Mouse (Mus musculus): Measurements from ENCODE around the gene Lrp3. TPM values are rescaled to one million over a fixed set of nuclear protein-coding genes. Genes with fewer than 3 reads are reported as not detected.

Gene Lrp3
- polyA plus RNA-seq (2015; fragmentation: Illumina TruSeq; extraction: RNeasy Lipid Tissue Mini Kit (QIAGEN cat#74804); ENCODE audit: insufficient read depth, low replicate concordance): 1.4 TPM

DNA sequence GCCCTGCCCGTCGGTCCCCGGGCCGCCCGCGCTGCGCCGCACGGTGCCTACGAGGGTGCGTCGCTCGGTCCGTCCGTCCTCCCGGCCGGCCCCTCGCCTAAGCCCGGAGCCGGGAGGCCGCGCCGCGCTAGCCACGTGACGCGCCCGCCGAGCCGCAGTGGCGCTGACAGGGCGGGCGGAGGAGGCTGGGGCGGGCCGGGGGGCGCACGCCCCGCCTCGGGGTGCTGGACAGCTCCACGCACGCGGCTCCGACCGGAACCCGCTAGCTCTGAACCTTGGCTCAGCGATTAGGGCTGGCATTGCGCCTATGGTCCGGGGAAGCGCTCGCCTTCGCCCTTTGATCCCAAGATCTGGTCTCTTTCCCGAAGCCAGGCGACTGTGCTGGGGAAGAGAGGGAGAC, at the start of gene Lrp3:
Lrp3 (minus strand) TSS at position 274 of the 400 bp plus-strand sequence.

GRCm38 (mm10) chr7:35185889-35186569, 29.3 kb downstream of the Lrp3 start, which contains the start of gene Slc7a10:
Gene Slc7a10 (plus strand): TSS chr7:35186385.

Other genes with a start within 250 kb of the Lrp3 start
- gene Cebpg, start 158.9 kb downstream of the Lrp3 start, polyA plus RNA-seq (2015; fragmentation: Illumina TruSeq; extraction: RNeasy Lipid Tissue Mini Kit (QIAGEN cat#74804); ENCODE audit: insufficient read depth, low replicate concordance): 43.3 TPM
- 17.2 TPM for gene Cebpa, start 96.2 kb downstream of the Lrp3 start, polyA plus RNA-seq (2015; fragmentation: Illumina TruSeq; extraction: RNeasy Lipid Tissue Mini Kit (QIAGEN cat#74804); ENCODE audit: insufficient read depth, low replicate concordance)
- gene Slc7a10, start 29.1 kb downstream of the Lrp3 start, polyA plus RNA-seq (2015; fragmentation: Illumina TruSeq; extraction: RNeasy Lipid Tissue Mini Kit (QIAGEN cat#74804); ENCODE audit: insufficient read depth, low replicate concordance): 0.50 TPM
- 11.8 TPM for gene Gpatch1, start 102.9 kb upstream of the Lrp3 start, polyA plus RNA-seq (2015; fragmentation: Illumina TruSeq; extraction: RNeasy Lipid Tissue Mini Kit (QIAGEN cat#74804); ENCODE audit: insufficient read depth, low replicate concordance)
- gene Rhpn2, start 118.7 kb upstream of the Lrp3 start, polyA plus RNA-seq (2015; fragmentation: Illumina TruSeq; extraction: RNeasy Lipid Tissue Mini Kit (QIAGEN cat#74804); ENCODE audit: insufficient read depth, low replicate concordance): 0.75 TPM
- 10.9 TPM for gene Faap24, start 181.3 kb upstream of the Lrp3 start, polyA plus RNA-seq (2015; fragmentation: Illumina TruSeq; extraction: RNeasy Lipid Tissue Mini Kit (QIAGEN cat#74804); ENCODE audit: insufficient read depth, low replicate concordance)
- 44.4 TPM for gene Cep89, start 181.5 kb upstream of the Lrp3 start, polyA plus RNA-seq (2015; fragmentation: Illumina TruSeq; extraction: RNeasy Lipid Tissue Mini Kit (QIAGEN cat#74804); ENCODE audit: insufficient read depth, low replicate concordance)
- gene Slc7a9, start 233.3 kb upstream of the Lrp3 start, polyA plus RNA-seq (2015; fragmentation: Illumina TruSeq; extraction: RNeasy Lipid Tissue Mini Kit (QIAGEN cat#74804); ENCODE audit: insufficient read depth, low replicate concordance): not detected